Mouse (Mus musculus): ENCODE results near the gene Emcn. TPM values are rescaled to one million over a fixed set of nuclear protein-coding genes. Genes with fewer than 3 reads are reported as not detected.

Gene Emcn
- 32.2 and 34.3 TPM in 2 replicates for polyA plus RNA-seq (2015; fragmentation: Nextera tagmentation; extraction: Ambion mirVana)

GRCm38 (mm10) chr3:137340938-137341337 is at the start of gene Emcn:
Gene Emcn (plus strand): TSS chr3:137341067.
- Histone ChIP-seq H3K4me2 (replicated peaks) (no peak within 1 kb of the TSS), H3K4me1 (no peaks in the 10 kb centered on the region), H3K27ac (replicated peaks) (no peak within 1 kb of the TSS), H3K27me3 (no peaks in the 10 kb centered on the region), H3K36me3 (no peaks in the 10 kb centered on the region), H3K9me3 (replicated peaks) (no peaks in the 10 kb centered on the region), H3K4me3 (replicated peaks) (no peak within 1 kb of the TSS; the same call in 1 of the 2 replicates), H3K9ac (no peak within 1 kb of the TSS)
- 62% methylated on average over 8 of the region's 8 CpGs for WGBS
- no peak for ATAC-seq (ENCODE audit: insufficient number of reproducible peaks, low FRiP score, low TSS enrichment, low read depth)

GRCm38 (mm10) chr3:137293174-137293591 is 47.7 kb upstream of the Emcn start:
- H3K27me3 ChIP-seq = no peaks in the 10 kb centered on the region
- no peak for ATAC-seq (ENCODE audit: insufficient number of reproducible peaks, low FRiP score, low TSS enrichment, low read depth)
- H3K4me3 ChIP-seq (replicated peaks) = no peak overlapping the region
- WGBS = 34% methylated on average over 6 of the region's 6 CpGs
- H3K36me3 ChIP-seq = no peaks in the 10 kb centered on the region
- H3K27ac ChIP-seq (replicated peaks) = no peak overlapping the region
- H3K4me1 ChIP-seq = peaks cover 4% of the 10 kb centered on the region; the same call in 1 of the 2 replicates
- H3K4me2 ChIP-seq (replicated peaks) = no peak overlapping the region
- H3K9ac ChIP-seq = no peak overlapping the region
- H3K9me3 ChIP-seq (replicated peaks) = no peaks in the 10 kb centered on the region

DNA sequence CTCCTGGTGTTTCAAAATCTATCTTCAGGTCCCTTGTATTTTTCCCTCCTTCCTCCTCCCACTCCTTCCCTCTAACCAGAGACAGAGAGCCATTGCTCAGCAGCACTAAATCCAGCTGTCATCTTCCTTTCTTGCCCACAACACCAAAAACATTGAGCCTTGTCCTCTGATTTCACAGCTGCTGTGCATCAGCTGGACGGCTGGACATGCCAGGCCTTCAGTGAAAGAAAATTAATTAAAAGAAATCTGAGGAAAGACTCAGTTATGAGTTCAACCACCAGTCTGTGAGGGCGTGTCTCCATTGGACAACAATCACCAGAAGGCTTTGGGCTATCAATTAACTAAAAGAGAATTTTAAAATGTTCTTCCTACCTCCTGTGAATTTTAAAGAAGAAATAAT is 42.6 kb upstream of the Emcn start:
- Histone ChIP-seq H3K4me2 (replicated peaks) (no peak overlapping the region), H3K4me1 (peaks cover 2% of the 10 kb centered on the region; the same call in 1 of the 2 replicates)

DNA sequence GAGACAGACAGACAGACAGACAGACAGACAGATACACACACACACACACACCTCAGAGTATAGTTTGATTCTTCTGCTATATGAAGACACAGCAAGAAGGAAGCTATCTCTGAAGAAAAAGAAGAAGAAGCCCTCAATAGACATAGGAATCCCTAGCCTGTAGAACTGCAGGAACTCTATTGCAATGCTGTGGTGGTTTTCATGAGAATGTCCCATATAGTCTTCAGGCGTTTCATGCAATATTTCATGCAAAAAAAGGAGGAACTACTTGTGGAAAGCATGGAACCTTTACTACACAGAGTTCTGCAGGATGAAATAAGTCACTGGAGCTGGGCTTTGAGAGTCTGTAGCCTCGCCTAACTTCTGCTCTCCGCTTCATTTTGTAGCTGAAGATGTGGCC is 40.7 kb upstream of the Emcn start:
- H3K27ac ChIP-seq (replicated peaks) = no peak overlapping the region
- no peaks in the 10 kb centered on the region for H3K27me3 ChIP-seq
- no peak overlapping the region for H3K4me3 ChIP-seq (replicated peaks)
- no peaks in the 10 kb centered on the region for H3K36me3 ChIP-seq
- no peak overlapping the region for H3K9ac ChIP-seq
- no peak for ATAC-seq (ENCODE audit: insufficient number of reproducible peaks, low FRiP score, low TSS enrichment, low read depth)
- H3K4me2 ChIP-seq (replicated peaks) = no peak overlapping the region
- WGBS = 82% methylated on average over 3 of the region's 3 CpGs
- no peaks in the 10 kb centered on the region for H3K4me1 ChIP-seq
- no peaks in the 10 kb centered on the region for H3K9me3 ChIP-seq (replicated peaks)

More for the DNA sequence above, 42.6 kb upstream of the Emcn start:
- Histone ChIP-seq H3K9ac (no peak overlapping the region), H3K27me3 (no peaks in the 10 kb centered on the region), H3K36me3 (no peaks in the 10 kb centered on the region), H3K9me3 (replicated peaks) (no peaks in the 10 kb centered on the region), H3K4me3 (replicated peaks) (no peak overlapping the region), H3K27ac (replicated peaks) (no peak overlapping the region)
- ATAC-seq (ENCODE audit: insufficient number of reproducible peaks, low FRiP score, low TSS enrichment, low read depth) = no peak
- WGBS = 67% methylated on average over 2 of the region's 2 CpGs

GRCm38 (mm10) chr3:137301195-137301594 is 39.7 kb upstream of the Emcn start:
- Histone ChIP-seq H3K4me1 (no peaks in the 10 kb centered on the region), H3K9me3 (replicated peaks) (no peaks in the 10 kb centered on the region), H3K9ac (no peak overlapping the region), H3K4me2 (replicated peaks) (no peak overlapping the region), H3K4me3 (replicated peaks) (no peak overlapping the region), H3K36me3 (no peaks in the 10 kb centered on the region), H3K27me3 (no peaks in the 10 kb centered on the region), H3K27ac (replicated peaks) (no peak overlapping the region)
- no peak for ATAC-seq (ENCODE audit: insufficient number of reproducible peaks, low FRiP score, low TSS enrichment, low read depth)

DNA sequence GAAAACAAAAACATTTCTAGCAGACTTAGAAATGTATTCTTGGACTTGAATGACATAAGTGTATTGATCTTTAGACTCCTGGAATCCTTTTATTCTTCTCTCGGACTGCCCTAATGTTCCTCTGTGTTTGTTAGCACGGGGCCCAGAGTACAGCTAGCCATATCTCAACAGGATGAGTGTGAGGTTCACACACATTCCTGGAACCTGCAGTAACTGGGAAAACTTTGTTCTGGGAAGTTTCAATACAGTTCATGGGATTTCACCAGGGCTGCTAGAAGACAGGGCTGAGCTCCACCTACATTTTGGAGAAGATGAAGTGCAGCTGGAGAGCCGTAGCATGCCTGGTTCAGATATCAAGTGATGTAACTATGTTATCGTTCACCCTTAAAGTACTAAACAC is 38.1 kb upstream of the Emcn start:
- H3K4me1 ChIP-seq = no peaks in the 10 kb centered on the region
- H3K9ac ChIP-seq = no peak overlapping the region
- H3K4me3 ChIP-seq (replicated peaks) = no peak overlapping the region
- WGBS = 71% methylated on average over 4 of the region's 4 CpGs
- H3K27ac ChIP-seq (replicated peaks) = no peak overlapping the region
- no peak overlapping the region for H3K4me2 ChIP-seq (replicated peaks)
- no peaks in the 10 kb centered on the region for H3K36me3 ChIP-seq
- H3K9me3 ChIP-seq (replicated peaks) = no peaks in the 10 kb centered on the region
- no peaks in the 10 kb centered on the region for H3K27me3 ChIP-seq
- no peak for ATAC-seq (ENCODE audit: insufficient number of reproducible peaks, low FRiP score, low TSS enrichment, low read depth)

DNA sequence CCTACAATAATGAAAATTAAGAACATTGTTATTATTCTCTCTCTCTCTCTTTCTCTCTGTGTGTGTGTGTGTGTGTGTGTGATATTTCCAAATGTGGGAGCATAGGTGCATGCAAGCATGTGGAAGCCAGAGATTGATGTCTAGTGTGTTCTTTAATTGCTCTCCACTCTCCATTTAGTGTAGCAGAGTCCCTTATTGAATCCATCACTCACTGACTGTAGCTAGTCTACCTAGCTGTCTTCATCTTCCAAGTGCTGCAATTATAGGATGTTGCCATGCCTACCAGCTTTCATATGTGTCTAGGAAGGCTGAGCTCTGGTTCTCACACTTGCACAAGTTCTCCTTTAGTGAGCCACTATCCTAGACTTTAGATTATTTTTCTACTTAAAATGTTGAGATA is 30.9 kb upstream of the Emcn start:
- Histone ChIP-seq H3K4me2 (replicated peaks) (no peak overlapping the region), H3K4me1 (no peaks in the 10 kb centered on the region), H3K9me3 (replicated peaks) (no peaks in the 10 kb centered on the region), H3K9ac (no peak overlapping the region), H3K27ac (replicated peaks) (no peak overlapping the region), H3K4me3 (replicated peaks) (no peak overlapping the region), H3K27me3 (no peaks in the 10 kb centered on the region), H3K36me3 (no peaks in the 10 kb centered on the region)
- ATAC-seq (ENCODE audit: insufficient number of reproducible peaks, low FRiP score, low TSS enrichment, low read depth) = no peak

DNA sequence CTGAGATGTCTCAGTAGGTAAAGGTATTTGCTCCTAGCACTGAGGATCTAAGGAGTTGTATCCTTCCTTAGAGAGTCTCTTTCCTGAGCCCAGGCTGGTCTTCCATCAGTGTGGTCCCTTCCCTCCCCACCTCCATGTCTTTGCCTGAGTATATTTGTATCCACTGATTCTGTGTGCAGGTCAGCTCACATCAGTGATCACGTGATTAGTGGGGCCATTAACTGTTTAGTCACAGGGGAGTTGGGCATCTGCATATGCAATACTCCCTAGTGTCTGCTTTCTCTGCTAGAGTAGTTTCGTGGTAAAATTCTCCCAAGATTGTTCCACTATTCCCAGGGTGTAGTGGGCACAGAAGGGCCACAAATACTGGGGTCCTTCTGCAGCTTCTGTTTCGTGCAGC is 28.3 kb upstream of the Emcn start:
- no peaks in the 10 kb centered on the region for H3K4me1 ChIP-seq
- no peaks in the 10 kb centered on the region for H3K27me3 ChIP-seq
- no peak for ATAC-seq (ENCODE audit: insufficient number of reproducible peaks, low FRiP score, low TSS enrichment, low read depth)
- 62% methylated on average over 3 of the region's 3 CpGs for WGBS
- no peak overlapping the region for H3K27ac ChIP-seq (replicated peaks)
- H3K36me3 ChIP-seq = no peaks in the 10 kb centered on the region
- H3K9me3 ChIP-seq (replicated peaks) = no peaks in the 10 kb centered on the region
- no peak overlapping the region for H3K4me3 ChIP-seq (replicated peaks)
- no peak overlapping the region for H3K9ac ChIP-seq
- H3K4me2 ChIP-seq (replicated peaks) = no peak overlapping the region

DNA sequence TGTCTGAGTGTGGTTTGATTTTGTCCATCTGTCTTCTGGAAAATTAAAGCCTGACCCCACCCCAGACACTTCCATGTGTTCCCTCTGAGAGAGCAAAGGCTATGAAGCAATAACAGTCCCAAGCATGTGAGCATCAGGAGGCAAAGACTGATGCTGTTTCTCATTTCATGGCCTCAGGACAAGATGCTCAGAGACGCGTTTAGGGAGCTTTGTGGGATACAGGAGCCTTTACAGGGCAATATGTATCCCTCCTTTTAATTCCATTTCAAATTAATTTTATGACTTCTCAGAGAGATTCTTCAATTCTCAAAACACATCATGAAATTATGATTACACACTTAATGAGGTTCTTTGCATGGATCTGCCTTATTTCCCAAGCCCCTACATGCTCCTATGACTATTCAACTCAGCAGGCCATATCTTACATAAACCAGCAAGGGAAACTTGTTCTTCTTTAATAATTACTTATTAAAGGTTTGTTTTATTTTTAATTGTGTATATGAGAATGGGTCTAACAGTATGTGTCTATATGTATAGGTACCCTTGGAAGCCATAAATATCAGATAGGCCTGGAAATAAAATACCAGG is 27.0 kb upstream of the Emcn start:
- Histone ChIP-seq H3K9me3 (replicated peaks) (no peaks in the 10 kb centered on the region), H3K36me3 (no peaks in the 10 kb centered on the region), H3K4me3 (replicated peaks) (no peak overlapping the region), H3K9ac (no peak overlapping the region), H3K4me1 (no peaks in the 10 kb centered on the region), H3K27ac (replicated peaks) (no peak overlapping the region), H3K27me3 (no peaks in the 10 kb centered on the region), H3K4me2 (replicated peaks) (no peak overlapping the region)
- no peak for ATAC-seq (ENCODE audit: insufficient number of reproducible peaks, low FRiP score, low TSS enrichment, low read depth)
- 49% methylated on average over 2 of the region's 2 CpGs for WGBS

DNA sequence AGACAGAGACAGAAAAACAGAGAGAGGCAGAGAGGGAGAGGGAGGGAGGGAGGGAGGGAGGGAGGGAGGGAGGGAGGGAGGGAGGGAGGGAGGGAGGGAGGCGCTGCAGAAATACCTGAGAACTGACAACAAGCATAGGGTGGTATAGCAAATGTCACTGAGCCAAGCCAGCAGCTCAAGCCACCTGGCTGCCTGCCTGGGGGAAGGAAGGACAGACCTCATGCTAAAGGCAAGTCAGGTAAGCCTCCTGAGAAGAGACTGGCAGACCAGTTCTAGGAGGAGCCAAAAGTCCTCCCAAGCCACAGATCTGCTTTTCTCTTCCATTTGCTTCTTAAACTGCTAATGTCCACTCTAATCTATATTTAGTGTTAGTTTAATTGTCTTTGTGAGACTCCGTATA is 22.5 kb upstream of the Emcn start:
- Histone ChIP-seq H3K4me1 (no peaks in the 10 kb centered on the region), H3K4me2 (replicated peaks) (no peak overlapping the region), H3K9ac (no peak overlapping the region), H3K4me3 (replicated peaks) (no peak overlapping the region), H3K27me3 (no peaks in the 10 kb centered on the region), H3K27ac (replicated peaks) (no peak overlapping the region), H3K36me3 (no peaks in the 10 kb centered on the region), H3K9me3 (replicated peaks) (no peaks in the 10 kb centered on the region)
- no peak for ATAC-seq (ENCODE audit: insufficient number of reproducible peaks, low FRiP score, low TSS enrichment, low read depth)
- WGBS = 88% methylated on average over 2 of the region's 2 CpGs

GRCm38 (mm10) chr3:137319950-137320349 is 20.9 kb upstream of the Emcn start:
- H3K4me2 ChIP-seq (replicated peaks) = no peak overlapping the region
- no peak overlapping the region for H3K4me3 ChIP-seq (replicated peaks)
- no peaks in the 10 kb centered on the region for H3K9me3 ChIP-seq (replicated peaks)
- 62% methylated on average over 1 of the region's 1 CpGs for WGBS
- H3K4me1 ChIP-seq = no peaks in the 10 kb centered on the region
- no peak overlapping the region for H3K9ac ChIP-seq
- no peaks in the 10 kb centered on the region for H3K36me3 ChIP-seq
- H3K27ac ChIP-seq (replicated peaks) = no peak overlapping the region
- H3K27me3 ChIP-seq = no peaks in the 10 kb centered on the region
- no peak for ATAC-seq (ENCODE audit: insufficient number of reproducible peaks, low FRiP score, low TSS enrichment, low read depth)

GRCm38 (mm10) chr3:137322304-137322703 is 18.6 kb upstream of the Emcn start:
- Histone ChIP-seq H3K4me2 (replicated peaks) (no peak overlapping the region), H3K4me3 (replicated peaks) (no peak overlapping the region), H3K36me3 (no peaks in the 10 kb centered on the region), H3K27ac (replicated peaks) (no peak overlapping the region), H3K4me1 (no peaks in the 10 kb centered on the region), H3K9me3 (replicated peaks) (no peaks in the 10 kb centered on the region), H3K9ac (no peak overlapping the region), H3K27me3 (no peaks in the 10 kb centered on the region)
- WGBS = 47% methylated on average over 12 of the region's 12 CpGs
- no peak; the same call in 1 of the 2 replicates for ATAC-seq (ENCODE audit: insufficient number of reproducible peaks, low FRiP score, low TSS enrichment, low read depth)
